Mouse (Mus musculus) gastrocnemius, adult 2 months (tissue): ENCODE results near the gene Tmed11. TPM values are rescaled to one million over a fixed set of nuclear protein-coding genes. Genes with fewer than 3 reads are reported as not detected.

Experiments
- DNase-seq: peaks from one replicate; pipeline ENCODE4 v3.0.0; 2022
- H3K27ac ChIP-seq: fragments of 200-600 bp; 2 replicates; pipeline ENCODE4 v1.8.1; 2022; ENCODE audit warnings: mild to moderate bottlenecking
- H3K4me3 ChIP-seq: fragments of 200-600 bp; 2 replicates; pipeline ENCODE4 v1.8.1; 2022; ENCODE audit warnings: mild to moderate bottlenecking, moderate library complexity
- CTCF ChIP-seq: fragments of 200-600 bp; IDR thresholded peaks from 2 replicates; pipeline ENCODE4 v1.8.1; 2022; ENCODE audit warnings: antibody characterized with exemption, mild to moderate bottlenecking, moderate library complexity
- intact Hi-C: fragments of 180-260 bp; cut with DNase I; formaldehyde crosslinking; loops from one replicate; pipeline ENCODE4 v1.15.1; 2025
- total RNA-seq, 2 experiments: library from RNA; stranded (reverse); gene quantifications; 2 replicates each; pipeline ENCODE4 v1.2.3; 2021

The Tmed11 gene
- total RNA-seq, 2 experiments from 2014 or later = not detected

DNA sequence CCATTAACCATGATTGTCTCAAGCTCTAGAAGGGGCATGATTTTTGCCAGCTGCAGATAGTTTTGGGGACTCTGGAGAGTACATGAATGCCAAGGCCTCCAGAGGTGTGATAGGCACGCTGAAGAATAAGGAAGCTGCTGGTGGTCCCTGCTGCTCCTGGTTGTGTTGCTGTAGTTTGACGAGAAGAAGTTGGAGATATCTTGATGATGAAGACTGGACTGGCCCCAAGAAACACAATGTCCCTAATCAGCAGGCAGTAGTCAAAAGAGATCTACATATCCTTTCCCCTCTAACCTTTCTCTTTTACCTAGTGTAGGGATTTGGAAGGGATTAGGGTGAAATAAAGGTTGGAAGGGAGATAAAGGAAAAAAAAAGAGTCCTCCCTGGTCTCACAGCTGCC is 52.6 kb downstream of the Tmed11 start:
- H3K4me3 ChIP-seq = no peak overlapping the region
- no peak for TF ChIP-seq CTCF
- DNase-seq = no peak
- no peak overlapping the region for H3K27ac ChIP-seq
- intact Hi-C loops = no loop called here

GRCm38 (mm10) chr5:108741844-108742243 is 53.3 kb downstream of the Tmed11 start:
- H3K27ac ChIP-seq = no peak overlapping the region
- TF ChIP-seq CTCF = no peak
- intact Hi-C loops = no loop called here
- DNase-seq = no peak
- H3K4me3 ChIP-seq = no peak overlapping the region

DNA sequence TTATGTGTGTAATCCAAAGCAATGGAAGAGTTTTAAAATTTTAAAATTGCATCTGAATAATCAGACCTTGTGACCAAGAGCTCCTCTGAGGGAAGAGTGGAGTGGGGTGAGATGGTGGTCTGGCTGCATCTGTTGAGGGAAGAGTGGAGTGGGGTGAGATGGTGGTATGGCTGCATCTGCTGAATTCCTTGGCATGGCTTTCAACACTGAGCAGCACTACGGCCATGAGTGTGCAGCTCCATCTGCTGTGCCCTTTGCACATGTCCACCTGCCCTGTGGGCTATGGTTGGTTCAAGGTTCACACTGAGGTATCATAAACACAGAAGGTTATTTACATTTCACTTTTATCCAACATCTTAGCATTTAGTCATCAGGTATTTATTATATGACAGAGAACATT is 67.7 kb downstream of the Tmed11 start:
- H3K27ac ChIP-seq = no peak overlapping the region
- no peak overlapping the region for H3K4me3 ChIP-seq
- no peak for DNase-seq
- intact Hi-C loops = loop anchor here (2.0 to 10.0 kb wide), 2 partner anchors 53 to 301 kb away; partner anchors contain the start of gene Slc26a1
- no peak for TF ChIP-seq CTCF

Other genes with a start within 250 kb of the Tmed11 start
- gene Cplx1, start 245.3 kb downstream of the Tmed11 start, total RNA-seq = not detected
- gene Gak, start 165.6 kb downstream of the Tmed11 start, total RNA-seq = 10 to 100 TPM; 14.2 to 14.3 TPM
- 1 to 10 TPM; 7.8 to 8.0 TPM for gene Tmem175, start 165.6 kb downstream of the Tmed11 start, total RNA-seq
- 10 to 100 TPM; 11.8 to 12.5 TPM for gene Idua, start 135.0 kb downstream of the Tmed11 start, total RNA-seq
- 1 to 10 TPM; 3.9 to 4.6 TPM for gene Dgkq, start 125.7 kb downstream of the Tmed11 start, total RNA-seq
- gene Slc26a1, start 119.8 kb downstream of the Tmed11 start, total RNA-seq = not detected
- gene Fgfrl1, start 103.0 kb downstream of the Tmed11 start, total RNA-seq = 10 to 100 TPM; 18.0 to 45.2 TPM
- gene Rnf212, start 20.4 kb downstream of the Tmed11 start, total RNA-seq = not detected
- not detected for gene Vmn2r8, start 13.5 kb upstream of the Tmed11 start, total RNA-seq
- gene Vmn2r9, start 57.2 kb upstream of the Tmed11 start, total RNA-seq = not detected
- not detected for gene Vmn2r10, start 211.2 kb upstream of the Tmed11 start, total RNA-seq